Mouse (Mus musculus) erythroblast, embryonic 14.5 days (primary cell): Measurements from ENCODE around the gene Znhit1. TPM values are rescaled to one million over a fixed set of nuclear protein-coding genes. Genes with fewer than 3 reads are reported as not detected.

Source experiments
- H3K27me3 ChIP-seq: 2 replicates; pipeline ENCODE4 v1.6.1; 2012; ENCODE audit warnings: inconsistent platforms; ENCODE audit not compliant: control insufficient read depth
- H3K36me3 ChIP-seq: 2 replicates; pipeline ENCODE4 v1.6.1; 2012; ENCODE audit warnings: mild to moderate bottlenecking, inconsistent platforms; ENCODE audit not compliant: control insufficient read depth
- H3K4me1 ChIP-seq: 2 replicates; pipeline ENCODE4 v1.6.1; 2012; ENCODE audit warnings: inconsistent platforms; ENCODE audit not compliant: control insufficient read depth
- H3K4me3 ChIP-seq: replicated peaks from 2 replicates; pipeline ENCODE3; 2012; ENCODE audit warnings: moderate library complexity, mild to moderate bottlenecking, inconsistent platforms
- H3K9me3 ChIP-seq: 2 replicates; pipeline ENCODE4 v1.6.1; 2012; ENCODE audit warnings: low read length, inconsistent platforms, mixed read lengths; ENCODE audit not compliant: control insufficient read depth
- GATA1 ChIP-seq: IDR thresholded peaks from 2 replicates; pipeline ENCODE4 v1.6.1; 2012; ENCODE audit warnings: low read length, inconsistent platforms, mixed read lengths
- TAL1 ChIP-seq: IDR thresholded peaks from 3 replicates; pipeline ENCODE4 v1.6.1; 2012; ENCODE audit warnings: low read length, inconsistent platforms, mixed read lengths
- polyA plus RNA-seq: library from polyadenylated mRNA; stranded (reverse); fragments of >175 nt; gene quantifications from 2 replicates; pipeline ENCODE4 v1.2.3, GENCODE M21; 2012

The Znhit1 gene
- polyA plus RNA-seq, 1 experiment: 55.9 TPM

- TF ChIP-seq TAL1: no peak
- TF ChIP-seq GATA1: no peak
- peaks cover 71% of the 10 kb centered on the region for H3K4me1 ChIP-seq
- no peaks in the 10 kb centered on the region for H3K27me3 ChIP-seq
- H3K36me3 ChIP-seq: peaks cover 56% of the 10 kb centered on the region
- H3K9me3 ChIP-seq: peaks cover 7% of the 10 kb centered on the region; the same call in 1 of the 2 replicates
- peak overlapping the region; percentile 66 for H3K4me3 ChIP-seq
These were observed 25.3 kb downstream of the Znhit1 start for GRCm38 (mm10) chr5:136962501-136962900.

- TF ChIP-seq GATA1 (no peak), TAL1 (no peak)
- H3K4me3 ChIP-seq: peak overlapping the region; percentile 66
- H3K36me3 ChIP-seq: peaks cover 51% of the 10 kb centered on the region
- H3K9me3 ChIP-seq: peaks cover 7% of the 10 kb centered on the region; the same call in 1 of the 2 replicates
- peaks cover 69% of the 10 kb centered on the region for H3K4me1 ChIP-seq
- no peaks in the 10 kb centered on the region for H3K27me3 ChIP-seq
These were observed 25.8 kb downstream of the Znhit1 start for GRCm38 (mm10) chr5:136961983-136962461.

- peaks cover 67% of the 10 kb centered on the region for H3K4me1 ChIP-seq
These were observed 26.4 kb downstream of the Znhit1 start for GRCm38 (mm10) chr5:136961334-136961982.

DNA sequence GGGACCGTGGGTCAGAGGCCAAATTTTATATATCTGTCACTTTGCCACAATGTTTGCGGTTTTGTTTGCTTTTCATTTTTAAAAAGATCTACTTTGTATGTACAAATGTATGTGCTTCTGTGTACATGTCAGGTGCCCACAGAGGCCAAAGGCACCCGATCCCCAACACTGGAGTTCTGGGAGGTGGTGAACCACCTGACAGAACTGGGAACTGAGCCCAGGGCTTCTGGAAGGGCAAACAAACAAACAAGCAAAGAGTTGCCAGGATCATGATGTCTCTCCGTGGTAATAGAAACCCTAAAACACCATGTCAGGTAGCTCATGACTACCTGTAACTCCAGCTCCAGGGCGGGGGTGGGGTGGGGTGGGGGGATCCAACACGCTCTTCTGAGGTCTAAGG, 27.8 kb downstream of the Znhit1 start:
- H3K9me3 ChIP-seq: peaks cover 5% of the 10 kb centered on the region; the same call in 1 of the 2 replicates
- peaks cover 61% of the 10 kb centered on the region for H3K4me1 ChIP-seq
- peaks cover 39% of the 10 kb centered on the region for H3K36me3 ChIP-seq
- no peak for TF ChIP-seq TAL1
- TF ChIP-seq GATA1: no peak
- no peaks in the 10 kb centered on the region for H3K27me3 ChIP-seq
- H3K4me3 ChIP-seq: no peak overlapping the region

More at GRCm38 (mm10) chr5:136961334-136961982, 26.4 kb downstream of the Znhit1 start:
- TF ChIP-seq TAL1: no peak
- no peak for TF ChIP-seq GATA1
- Histone ChIP-seq H3K4me3 (peak overlapping the region; percentile 66), H3K27me3 (no peaks in the 10 kb centered on the region), H3K36me3 (peaks cover 49% of the 10 kb centered on the region), H3K9me3 (peaks cover 7% of the 10 kb centered on the region; the same call in 1 of the 2 replicates)

DNA sequence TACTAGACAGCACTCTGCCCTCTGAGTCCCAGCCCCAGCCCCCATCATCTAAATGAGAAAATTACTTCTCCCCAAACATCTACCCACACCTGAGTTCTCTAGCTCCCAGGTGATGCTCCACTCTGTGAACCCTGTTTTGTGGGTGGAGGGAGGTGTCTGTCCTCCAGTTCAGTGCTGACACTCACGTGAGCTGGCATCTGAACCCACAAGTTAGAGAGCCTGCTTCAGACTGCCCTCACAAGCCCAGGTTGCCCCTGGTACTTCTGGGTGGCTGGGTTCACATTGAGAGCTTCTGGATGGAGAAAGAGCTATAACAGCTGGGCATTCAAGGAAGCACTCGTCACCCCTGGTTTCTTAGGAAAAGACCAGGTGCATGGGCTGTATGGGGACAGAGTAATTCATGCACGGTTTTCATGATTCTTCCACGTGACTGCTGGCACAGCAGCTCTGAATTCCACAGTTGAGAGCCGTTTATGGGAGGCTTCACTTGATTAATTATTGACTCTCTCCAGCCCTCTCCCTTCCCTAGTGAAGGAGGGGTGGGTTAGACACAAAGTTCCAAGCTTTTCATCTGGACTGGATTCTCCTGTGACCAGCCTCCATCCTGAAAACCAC, 28.7 kb downstream of the Znhit1 start:
- Histone ChIP-seq H3K9me3 (no peaks in the 10 kb centered on the region), H3K4me3 (no peak overlapping the region), H3K36me3 (peaks cover 29% of the 10 kb centered on the region), H3K4me1 (peaks cover 56% of the 10 kb centered on the region), H3K27me3 (no peaks in the 10 kb centered on the region)
- TF ChIP-seq TAL1 (no peak), GATA1 (no peak)

GRCm38 (mm10) chr5:136957250-136957649, 30.6 kb downstream of the Znhit1 start:
- no peak for TF ChIP-seq TAL1
- TF ChIP-seq GATA1: no peak
- no peaks in the 10 kb centered on the region for H3K27me3 ChIP-seq
- peaks cover 56% of the 10 kb centered on the region for H3K4me1 ChIP-seq
- peaks cover 16% of the 10 kb centered on the region for H3K36me3 ChIP-seq
- H3K9me3 ChIP-seq: no peaks in the 10 kb centered on the region
- H3K4me3 ChIP-seq: no peak overlapping the region

DNA sequence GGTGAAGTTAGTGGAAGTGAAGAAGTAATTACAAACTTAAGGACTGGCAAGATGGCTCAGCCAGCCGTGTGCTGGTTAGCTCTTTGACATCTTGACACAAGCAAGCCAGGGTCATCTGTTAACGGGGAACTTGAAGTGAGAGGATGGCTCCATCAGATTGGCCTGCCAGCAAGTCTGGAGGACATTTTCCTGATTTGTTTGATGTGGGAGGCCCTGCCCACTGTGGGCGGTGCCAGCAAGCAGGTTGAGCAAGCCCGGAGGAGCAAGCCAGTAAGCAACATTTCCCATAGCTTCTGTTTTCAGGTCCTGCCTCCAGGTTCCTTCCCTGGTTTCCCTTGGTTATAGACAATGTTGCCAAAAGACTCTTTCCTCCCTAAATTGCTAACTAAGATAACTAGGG, 32.2 kb downstream of the Znhit1 start:
- Histone ChIP-seq H3K9me3 (no peaks in the 10 kb centered on the region), H3K4me1 (peaks cover 47% of the 10 kb centered on the region), H3K27me3 (no peaks in the 10 kb centered on the region), H3K4me3 (no peak overlapping the region), H3K36me3 (peaks cover 12% of the 10 kb centered on the region)
- no peak for TF ChIP-seq GATA1
- no peak for TF ChIP-seq TAL1

DNA sequence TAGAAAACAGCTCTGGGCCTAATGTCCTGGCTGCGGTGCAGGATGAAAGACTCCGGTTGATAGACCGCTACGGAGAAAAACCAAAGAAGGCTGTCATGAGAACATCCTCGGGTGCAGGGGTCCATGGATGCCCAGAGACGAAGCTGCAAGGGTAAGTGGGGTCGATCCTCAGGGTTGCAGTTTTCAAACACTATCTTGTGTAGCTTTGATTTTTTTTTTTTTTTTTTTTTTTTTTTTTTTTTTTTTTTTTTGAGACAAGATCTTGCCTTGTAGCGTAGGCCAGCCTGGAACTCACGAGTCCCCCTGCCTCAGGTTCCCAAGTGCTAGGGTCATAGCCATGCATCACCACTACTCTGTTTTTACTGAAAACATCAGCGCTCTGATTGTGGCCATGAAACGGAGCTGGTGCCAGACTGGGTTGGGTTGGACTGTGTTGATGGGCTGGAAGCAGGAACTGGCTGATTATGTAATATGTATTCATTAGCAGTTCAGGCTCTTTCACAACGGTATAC, 34.3 kb downstream of the Znhit1 start:
- no peaks in the 10 kb centered on the region for H3K9me3 ChIP-seq
- H3K4me1 ChIP-seq: peaks cover 42% of the 10 kb centered on the region
- TF ChIP-seq TAL1: no peak
- no peak for TF ChIP-seq GATA1
- peaks cover 9% of the 10 kb centered on the region for H3K36me3 ChIP-seq
- peak overlapping the region; percentile 81 for H3K4me3 ChIP-seq
- H3K27me3 ChIP-seq: no peaks in the 10 kb centered on the region

GRCm38 (mm10) chr5:136953015-136953414, 34.8 kb downstream of the Znhit1 start, which contains the start of gene Fis1:
Fis1 (plus strand) TSS chr5:136953275.
- Histone ChIP-seq H3K4me3 (peak within 1 kb of the TSS; percentile 81), H3K4me1 (peaks cover 41% of the 10 kb centered on the region), H3K36me3 (peaks cover 7% of the 10 kb centered on the region), H3K27me3 (no peaks in the 10 kb centered on the region), H3K9me3 (no peaks in the 10 kb centered on the region)
- TF ChIP-seq TAL1: no peak
- TF ChIP-seq GATA1: no peak
